Mouse (Mus musculus) left cerebral cortex, adult 2 months (tissue): ENCODE data around the gene Hsp90ab1. TPM values are rescaled to one million over a fixed set of nuclear protein-coding genes. Genes with fewer than 3 reads are reported as not detected.
A peak's percentile ranks its signal among the peaks of the same experiment; 100 is the strongest.

Source experiments
- DNase-seq, 2 experiments: peaks; one replicate each; pipeline ENCODE4 v3.0.0; 2021 to 2022; ENCODE audit warnings: low spot score in 2 of 2, mixed read lengths in 1 of 2; ENCODE audit errors: extremely low spot score in 1 of 2
- H3K27ac ChIP-seq: fragments of 200-600 bp; 2 replicates; pipeline ENCODE4 v1.8.1; 2022
- H3K4me3 ChIP-seq: fragments of 200-600 bp; 2 replicates; pipeline ENCODE4 v1.8.1; 2022
- CTCF ChIP-seq: fragments of 200-600 bp; IDR thresholded peaks from 2 replicates; pipeline ENCODE4 v1.8.1; 2022; ENCODE audit warnings: antibody characterized with exemption, mild to moderate bottlenecking, moderate library complexity
- intact Hi-C: fragments of 180-260 bp; cut with DNase I; formaldehyde crosslinking; loops from one replicate; pipeline ENCODE4 v1.15.1; 2025
- total RNA-seq, 2 experiments: library from RNA; stranded (reverse); gene quantifications; 2 replicates each; pipeline ENCODE4 v1.2.3; 2021

Hsp90ab1 gene
- total RNA-seq, 2 experiments from 2014 or later = 1,492 to 1,507 TPM

DNA sequence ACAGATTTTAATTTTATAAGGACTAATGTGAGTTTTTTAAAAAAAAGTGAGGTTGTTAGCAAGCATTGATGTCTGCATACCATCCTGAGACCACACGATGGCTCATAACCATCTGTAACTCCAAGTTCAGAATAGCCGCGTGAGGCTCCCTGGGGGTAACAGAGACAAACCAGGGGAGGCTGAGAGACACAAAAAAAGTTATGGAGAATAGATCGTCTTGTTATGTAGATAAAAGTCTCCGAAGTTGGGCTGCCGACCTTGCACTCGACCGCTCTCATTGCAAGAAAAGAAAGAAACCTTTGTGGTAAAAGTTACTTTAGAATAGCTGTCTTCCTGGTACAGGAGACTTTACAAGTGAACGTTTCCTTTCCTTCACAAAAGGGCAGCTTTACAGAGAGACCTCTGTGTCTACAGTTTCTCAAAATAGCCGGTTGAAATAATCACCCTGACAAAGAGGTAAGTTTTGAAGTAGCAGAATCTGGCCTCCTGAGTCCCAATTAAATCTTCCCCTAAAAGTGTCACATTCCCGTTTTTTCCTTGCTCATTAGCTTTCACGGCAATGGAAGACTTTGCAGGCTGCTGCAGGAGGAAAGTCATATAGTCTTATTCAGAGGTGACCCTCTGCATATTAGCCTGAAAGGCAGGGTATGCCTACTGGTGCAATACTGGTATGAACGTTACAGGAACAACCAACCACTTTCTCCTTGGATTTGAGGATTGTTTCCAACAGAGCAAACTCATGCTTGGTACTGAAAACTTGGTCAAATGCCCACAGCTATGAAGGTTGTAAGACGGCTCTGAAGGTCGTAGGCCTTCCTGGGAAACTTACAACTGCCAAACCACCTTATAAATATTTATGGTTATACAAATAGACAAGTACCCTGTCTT is 34.2 kb upstream of the Hsp90ab1 start:
- TF ChIP-seq CTCF = no peak
- Histone ChIP-seq H3K27ac (no peak overlapping the region), H3K4me3 (no peak overlapping the region)
- DNase-seq = no peak
- intact Hi-C loops = no loop called here

- intact Hi-C loops = no loop called here
- Histone ChIP-seq H3K4me3 (no peak overlapping the region), H3K27ac (no peak overlapping the region)
- DNase-seq = no peak
- no peak for TF ChIP-seq CTCF
Observed at GRCm38 (mm10) chr17:45602984-45603383, 29.9 kb upstream of the Hsp90ab1 start.

- no peak for TF ChIP-seq CTCF
- intact Hi-C loops = no loop called here
Observed at GRCm38 (mm10) chr17:45601877-45602304, 28.8 kb upstream of the Hsp90ab1 start, which contains the start of gene Mymx. Gene Mymx (minus strand): TSS chr17:45602102.

GRCm38 (mm10) chr17:45601325-45601724 is 28.3 kb upstream of the Hsp90ab1 start:
- DNase-seq = no peak
- no peak for TF ChIP-seq CTCF
- intact Hi-C loops = no loop called here
- H3K4me3 ChIP-seq = no peak overlapping the region
- no peak overlapping the region for H3K27ac ChIP-seq

More at GRCm38 (mm10) chr17:45601877-45602304, 28.8 kb upstream of the Hsp90ab1 start, which contains the start of gene Mymx:
- Histone ChIP-seq H3K27ac (no peak within 1 kb of the TSS), H3K4me3 (no peak within 1 kb of the TSS)
- DNase-seq = no peak

DNA sequence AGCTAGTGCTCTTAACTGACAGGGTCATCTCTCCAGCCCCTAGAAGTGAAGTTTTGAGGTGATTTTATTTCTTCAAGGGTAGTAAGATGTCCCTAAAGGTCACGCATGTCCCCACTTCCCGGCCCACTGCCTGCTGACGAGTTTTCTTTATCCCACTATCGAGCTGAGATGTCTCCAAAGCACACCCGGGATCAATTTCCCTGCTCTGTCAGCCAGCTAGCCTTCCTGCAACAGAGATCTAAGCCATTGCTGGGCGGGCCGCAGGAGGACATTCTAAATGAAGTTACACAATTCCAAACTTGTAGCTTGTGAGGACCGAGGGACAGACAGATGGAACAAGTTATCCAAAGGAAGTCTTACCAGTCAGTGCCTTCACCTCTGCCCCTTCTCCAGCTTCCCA is 27.2 kb upstream of the Hsp90ab1 start:
- H3K27ac ChIP-seq = no peak overlapping the region
- DNase-seq = no peak
- TF ChIP-seq CTCF = no peak
- H3K4me3 ChIP-seq = no peak overlapping the region
- intact Hi-C loops = no loop called here

- Histone ChIP-seq H3K27ac (no peak within 1 kb of the TSS), H3K4me3 (no peak within 1 kb of the TSS)
- no peak for TF ChIP-seq CTCF
- no peak for DNase-seq
- intact Hi-C loops = loop anchor here (2.0 kb wide), 1 partner anchor 27 kb away; no protein-coding TSS in a partner anchor
Observed at GRCm38 (mm10) chr17:45599446-45600242, 26.6 kb upstream of the Hsp90ab1 start, which contains the start of gene Slc29a1. Gene Slc29a1 (minus strand): TSS chr17:45599606.

DNA sequence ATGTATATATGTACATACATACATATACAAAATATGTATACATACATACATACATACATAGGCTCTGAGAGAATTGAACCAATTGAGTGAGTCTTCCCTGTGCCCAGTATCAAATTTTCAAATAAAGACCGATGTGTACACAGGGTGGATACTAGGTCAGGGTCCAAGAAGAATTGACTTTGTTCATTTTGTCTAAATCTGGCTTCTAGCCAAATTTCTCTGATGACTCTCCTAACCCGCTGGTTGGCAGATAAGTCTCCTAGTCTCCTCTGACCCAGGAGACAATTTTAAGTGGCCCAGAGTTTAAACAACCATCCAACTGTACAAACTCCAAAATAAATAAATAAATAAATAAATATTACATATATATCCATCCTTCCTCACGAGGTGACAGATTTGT is 25.8 kb upstream of the Hsp90ab1 start:
- no peak overlapping the region for H3K27ac ChIP-seq
- no peak for TF ChIP-seq CTCF
- no peak for DNase-seq
- intact Hi-C loops = loop anchor here (2.0 kb wide), 1 partner anchor 28 kb away; no protein-coding TSS in a partner anchor
- no peak overlapping the region for H3K4me3 ChIP-seq

DNA sequence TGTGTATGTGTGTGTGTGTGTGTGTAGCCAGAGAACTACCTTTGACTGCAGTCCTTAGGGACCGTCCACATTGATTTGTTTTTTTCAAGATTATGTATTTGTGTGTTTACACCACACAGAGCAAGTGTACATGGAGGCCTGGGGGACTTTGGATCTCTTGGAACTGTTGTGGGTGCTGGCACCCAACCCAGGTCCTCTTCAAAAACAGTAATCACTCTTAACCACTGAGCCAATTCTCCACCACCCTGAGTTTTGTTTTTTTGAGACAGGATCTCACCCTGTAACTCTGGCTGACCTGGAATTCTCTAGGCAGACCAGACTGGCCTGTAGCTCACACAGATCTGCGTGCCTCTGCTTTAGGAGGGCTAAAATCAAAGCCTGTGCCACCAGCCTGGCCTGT is 25.3 kb upstream of the Hsp90ab1 start:
- no peak overlapping the region for H3K27ac ChIP-seq
- intact Hi-C loops = loop anchor here (2.0 kb wide), 1 partner anchor 28 kb away; no protein-coding TSS in a partner anchor
- no peak overlapping the region for H3K4me3 ChIP-seq
- no peak for DNase-seq
- no peak for TF ChIP-seq CTCF

GRCm38 (mm10) chr17:45597787-45598186 is 24.7 kb upstream of the Hsp90ab1 start:
- Histone ChIP-seq H3K27ac (no peak overlapping the region), H3K4me3 (no peak overlapping the region)
- no peak for TF ChIP-seq CTCF
- no peak for DNase-seq
- intact Hi-C loops = loop anchor here (2.0 kb wide), 1 partner anchor 29 kb away; no protein-coding TSS in a partner anchor

DNA sequence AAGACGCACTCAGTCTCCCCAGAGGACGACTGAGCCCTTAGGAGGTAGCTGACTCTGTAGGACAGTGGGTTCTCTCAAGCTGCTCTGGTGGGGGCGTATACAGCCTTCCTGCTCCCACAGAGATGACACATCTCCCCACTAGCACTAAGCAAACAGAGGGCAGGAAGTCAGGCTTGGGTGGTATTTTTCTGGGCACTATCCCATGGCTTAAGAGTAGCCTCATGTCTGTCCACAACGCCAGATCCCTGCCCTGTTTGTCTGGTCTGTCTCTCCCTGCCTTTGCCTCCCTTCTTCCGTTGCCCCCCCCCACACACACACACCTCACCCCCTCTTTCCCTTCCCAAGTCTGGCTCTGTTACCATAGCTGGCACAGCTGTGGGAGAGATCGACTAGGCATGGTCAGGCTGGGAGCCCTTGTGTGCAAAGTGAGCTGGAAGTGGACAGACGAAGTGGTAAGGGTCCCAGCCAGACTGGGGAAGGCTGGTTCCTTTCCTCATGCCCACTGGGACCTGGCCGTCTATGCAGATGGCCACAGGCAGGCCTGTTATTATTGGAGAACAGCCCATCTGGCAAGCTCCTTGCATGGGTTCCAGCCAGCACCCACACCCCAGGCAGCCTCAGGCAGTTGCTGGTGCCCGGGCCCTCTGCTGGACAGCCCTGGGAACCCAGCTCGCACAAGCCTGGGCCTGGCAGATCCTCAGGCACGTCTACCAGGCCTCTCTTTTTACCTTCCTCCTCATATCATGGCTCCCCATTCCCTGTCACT is 23.7 kb upstream of the Hsp90ab1 start:
- no peak overlapping the region for H3K27ac ChIP-seq
- peak; percentile 75 for TF ChIP-seq CTCF
- intact Hi-C loops = no loop called here

GRCm38 (mm10) chr17:45595736-45596390 is 22.8 kb upstream of the Hsp90ab1 start:
- no peak for TF ChIP-seq CTCF
- intact Hi-C loops = no loop called here
- peak overlapping the region; percentile 54; the same call in 1 of the 2 replicates for H3K27ac ChIP-seq
- peak overlapping the region; percentile 50 for H3K4me3 ChIP-seq
- peak in 1 of 2 experiments; percentile 59 for DNase-seq

More for the DNA sequence above, 23.7 kb upstream of the Hsp90ab1 start:
- no peak overlapping the region for H3K4me3 ChIP-seq
- peak; percentile 62 to 68 for DNase-seq
